Mouse (Mus musculus) spleen, embryonic (tissue): ENCODE measurements around the gene Rrbp1.

Source experiments
- CTCF ChIA-PET: fragments of 350-600 bp; sonication (Branson Sonifier 250); formaldehyde crosslinking; loops from one replicate; lab custom pipeline; 2022; lab: Charles Lee

Rrbp1 gene

GRCm38 (mm10) chr2:143955746-143956145, 55.3 kb downstream of the Rrbp1 start:
- CTCF ChIA-PET = no interaction called here

GRCm38 (mm10) chr2:143955004-143955403, 56.1 kb downstream of the Rrbp1 start:
- CTCF ChIA-PET = no interaction called here

DNA sequence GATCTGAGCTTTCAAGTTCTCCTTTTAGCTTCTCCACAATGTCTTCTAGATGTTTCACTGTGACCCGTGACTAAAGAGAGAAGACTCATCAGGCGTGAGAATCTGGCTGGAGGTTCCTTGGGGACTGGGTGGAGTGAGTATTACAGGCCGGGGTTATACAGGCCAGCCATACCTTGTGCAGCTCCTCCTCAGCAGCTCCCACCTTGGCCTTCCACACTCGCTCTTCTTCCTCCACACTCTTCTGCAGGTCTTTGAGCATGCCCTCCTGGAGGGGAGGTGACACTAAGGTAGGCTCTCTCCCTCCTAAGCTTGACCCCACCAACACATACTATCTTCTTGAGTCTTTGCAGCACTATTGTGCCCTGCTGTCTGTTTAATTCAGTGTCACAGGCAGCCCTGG, 57.1 kb downstream of the Rrbp1 start:
- CTCF ChIA-PET = no interaction called here

GRCm38 (mm10) chr2:143951546-143952315, 59.3 kb downstream of the Rrbp1 start:
- CTCF ChIA-PET = interaction anchor here (0.7 kb wide), 1 partner anchor 16 kb away, joined by 6 read pairs; no protein-coding TSS in a partner anchor

DNA sequence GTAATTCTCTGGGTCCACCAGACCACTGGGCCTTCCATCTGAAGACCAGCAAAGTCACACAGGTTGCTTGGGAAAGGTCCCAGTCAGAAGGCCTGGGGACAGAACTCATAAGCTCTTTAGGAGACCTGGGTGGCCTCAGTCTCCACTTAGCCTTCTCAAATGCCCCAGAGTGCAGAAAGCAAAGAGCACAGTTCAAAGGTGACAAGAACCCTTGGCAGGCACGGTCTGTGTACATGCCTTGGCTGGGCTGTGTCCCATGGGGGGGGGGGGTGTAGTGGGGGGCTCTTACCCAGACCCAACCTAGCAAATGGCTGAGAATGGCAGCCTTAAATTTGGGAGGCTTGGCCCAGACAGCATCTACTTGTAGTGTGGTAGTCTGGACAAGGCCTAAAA, 60.0 kb downstream of the Rrbp1 start:
- CTCF ChIA-PET = interaction anchor here (0.7 kb wide), 1 partner anchor 15 kb away, joined by 6 read pairs; no protein-coding TSS in a partner anchor

- CTCF ChIA-PET = no interaction called here
Observed at GRCm38 (mm10) chr2:143950290-143951027, 60.6 kb downstream of the Rrbp1 start.

GRCm38 (mm10) chr2:143949217-143949616, 61.8 kb downstream of the Rrbp1 start:
- CTCF ChIA-PET = no interaction called here

DNA sequence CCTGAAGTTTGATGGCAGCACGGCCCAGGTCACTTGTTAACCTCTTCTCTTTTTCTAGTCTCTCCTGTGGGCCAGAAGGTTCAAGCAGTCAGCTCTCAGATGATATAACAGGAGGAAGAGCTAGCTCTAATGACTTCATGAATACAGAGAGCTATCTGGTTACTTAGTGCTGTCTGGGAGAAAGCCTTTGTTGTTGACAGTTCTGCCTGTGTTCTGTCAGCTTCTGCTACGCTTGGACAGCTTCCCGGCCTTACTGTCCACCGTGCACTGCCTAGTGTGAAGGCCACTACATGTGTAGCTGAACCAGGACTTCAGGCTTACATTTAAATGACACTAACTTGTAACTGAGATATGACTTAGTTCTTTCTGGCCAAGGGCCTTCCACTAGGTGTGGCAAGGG, 62.6 kb downstream of the Rrbp1 start:
- CTCF ChIA-PET = no interaction called here

DNA sequence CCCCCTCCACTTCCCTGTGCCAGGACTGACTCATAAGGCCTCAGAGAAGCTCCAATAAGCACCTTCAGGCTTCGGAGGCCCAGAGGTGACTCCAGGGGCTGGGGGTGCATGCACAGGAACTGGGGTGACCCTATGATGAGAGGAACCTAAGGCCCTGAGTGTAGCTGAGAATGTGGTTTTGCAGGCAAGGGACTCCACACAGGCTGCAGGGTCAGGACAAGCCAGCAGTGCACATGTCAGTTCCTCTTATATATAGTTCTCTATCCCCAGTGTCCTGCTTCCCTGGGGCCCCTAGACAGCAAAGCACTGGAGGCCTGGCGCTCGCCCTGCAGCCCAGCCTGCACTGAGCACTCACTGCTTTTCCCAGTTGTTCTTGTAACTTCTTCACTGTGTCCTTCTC, 63.1 kb downstream of the Rrbp1 start:
- CTCF ChIA-PET = no interaction called here

DNA sequence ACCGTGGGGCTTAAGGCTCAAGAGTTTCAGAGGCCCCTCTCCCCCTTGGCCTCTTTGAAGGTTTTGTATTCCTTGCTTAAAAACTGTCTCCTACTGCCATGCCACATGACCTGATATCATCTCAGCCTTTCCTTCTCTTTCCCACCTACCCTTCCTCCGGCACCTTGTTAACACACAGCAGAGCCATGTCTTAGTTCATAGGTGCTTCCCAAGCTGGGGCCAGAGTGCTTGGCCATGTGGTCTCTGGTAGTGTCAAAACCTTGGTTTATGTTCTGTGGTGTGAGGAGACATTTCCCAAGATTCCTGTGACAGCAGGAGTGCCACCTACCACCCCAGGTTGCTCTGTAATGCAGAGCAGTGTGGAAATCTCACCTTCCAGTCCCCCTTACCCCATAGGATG, 64.7 kb downstream of the Rrbp1 start:
- CTCF ChIA-PET = no interaction called here

DNA sequence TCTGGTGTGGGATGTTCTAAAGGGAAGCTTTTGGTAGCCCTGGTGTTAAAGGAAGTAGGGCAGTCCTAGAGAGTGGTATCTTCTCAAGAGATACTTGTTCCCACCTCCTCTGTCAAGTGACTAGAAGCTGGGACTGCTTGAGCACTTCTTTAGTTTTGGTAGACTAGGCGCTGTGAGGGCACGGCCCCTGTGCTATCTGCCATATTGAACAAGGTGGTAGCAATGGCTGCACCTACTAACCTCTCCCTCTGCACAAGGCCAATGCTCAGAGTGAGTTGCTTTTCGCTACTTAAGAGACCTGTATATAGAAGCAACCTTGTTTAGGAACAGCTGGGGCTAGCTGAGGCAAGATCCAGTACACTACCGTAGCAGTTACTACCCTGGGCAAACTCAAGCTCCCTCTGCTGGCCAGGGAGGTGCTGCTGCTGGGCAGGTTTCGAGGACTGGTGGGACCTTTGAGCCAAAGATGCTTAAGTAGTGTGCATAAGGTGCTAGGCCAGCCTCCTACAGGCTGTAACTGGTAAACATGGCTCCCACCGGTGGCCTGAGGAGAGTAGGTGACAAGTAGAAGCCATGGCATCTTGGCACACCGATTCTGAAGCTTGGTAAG, 65.5 kb downstream of the Rrbp1 start:
- CTCF ChIA-PET = interaction anchor here (0.9 kb wide), 1 partner anchor 12 kb away, joined by 3 read pairs; no protein-coding TSS in a partner anchor

GRCm38 (mm10) chr2:143944796-143945195, 66.3 kb downstream of the Rrbp1 start:
- CTCF ChIA-PET = interaction anchor here (0.9 kb wide), 1 partner anchor 13 kb away, joined by 3 read pairs; no protein-coding TSS in a partner anchor

- CTCF ChIA-PET = no interaction called here
Observed at GRCm38 (mm10) chr2:143940406-143940805, 70.7 kb downstream of the Rrbp1 start.

GRCm38 (mm10) chr2:143937861-143938260, 73.2 kb downstream of the Rrbp1 start:
- CTCF ChIA-PET = interaction anchor here (0.6 kb wide), 1 partner anchor 188 kb away, joined by 6 read pairs; no protein-coding TSS in a partner anchor

DNA sequence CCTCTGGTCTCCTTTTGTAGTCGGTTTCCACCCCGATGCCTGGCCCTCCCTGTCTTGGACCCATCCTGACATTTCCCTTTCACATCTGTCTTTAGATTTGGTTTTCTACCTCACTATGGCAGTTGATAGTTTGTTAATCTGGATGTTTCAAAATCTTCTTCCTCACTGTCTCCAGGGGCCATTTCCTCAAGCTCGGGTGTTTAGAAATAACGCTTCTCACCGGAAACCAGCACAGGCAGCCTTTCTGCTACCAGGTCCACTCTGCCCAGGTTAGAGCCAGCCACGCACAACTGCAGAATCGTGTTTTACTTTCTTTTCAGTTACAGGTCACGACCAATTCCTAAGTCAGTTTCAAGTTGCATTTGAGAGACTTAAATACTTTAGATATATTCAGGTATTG, 76.6 kb downstream of the Rrbp1 start:
- CTCF ChIA-PET = no interaction called here

DNA sequence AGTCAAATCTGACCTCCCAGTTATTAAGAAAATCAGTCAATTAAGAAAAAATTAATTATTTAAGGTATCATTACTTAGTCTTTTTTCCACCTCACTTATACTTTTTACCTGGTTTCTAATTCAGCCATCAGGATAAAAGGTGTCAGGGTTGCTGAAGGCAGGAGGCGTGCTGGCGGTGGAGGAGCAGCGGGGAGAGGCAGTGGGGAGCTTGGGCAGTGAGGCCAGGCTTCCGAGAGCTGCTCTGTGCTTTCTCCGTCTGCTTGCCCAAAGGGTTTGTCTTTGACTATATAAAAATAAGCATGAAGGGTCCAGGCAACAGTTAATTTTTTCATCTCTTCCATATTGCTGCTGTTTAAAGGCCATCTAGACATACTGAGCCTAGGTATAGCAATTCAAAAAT, 77.5 kb downstream of the Rrbp1 start:
- CTCF ChIA-PET = no interaction called here

DNA sequence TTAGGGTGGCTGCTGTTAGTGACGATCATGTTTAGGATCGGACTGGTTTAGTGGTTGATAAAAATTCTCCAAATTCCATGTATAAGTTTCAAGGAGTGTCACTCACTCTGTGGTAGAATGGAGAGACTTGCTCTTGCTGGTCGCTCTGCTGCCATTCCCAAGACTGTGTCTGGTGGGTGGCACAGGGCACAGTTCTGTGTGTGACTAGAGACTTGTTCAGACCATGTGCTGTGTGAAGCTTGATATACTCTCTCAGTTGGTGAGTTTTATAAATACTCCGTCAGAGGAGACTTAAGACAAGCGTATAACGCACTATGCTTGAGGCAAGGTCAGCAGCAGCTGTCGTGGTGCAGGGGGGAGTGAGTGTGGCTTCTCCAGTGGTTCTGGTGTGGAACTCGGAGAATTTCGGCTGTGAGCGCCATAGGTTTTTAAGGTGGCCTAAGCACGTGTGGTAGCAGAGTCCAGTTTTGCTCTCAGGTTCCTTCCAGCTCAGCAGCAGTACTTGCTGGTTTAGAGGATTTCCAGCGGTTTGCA, 78.7 kb downstream of the Rrbp1 start:
- CTCF ChIA-PET = no interaction called here

GRCm38 (mm10) chr2:143929607-143930311, 81.3 kb downstream of the Rrbp1 start:
- CTCF ChIA-PET = no interaction called here

- CTCF ChIA-PET = no interaction called here
Observed at GRCm38 (mm10) chr2:143925826-143926225, 85.2 kb downstream of the Rrbp1 start.

DNA sequence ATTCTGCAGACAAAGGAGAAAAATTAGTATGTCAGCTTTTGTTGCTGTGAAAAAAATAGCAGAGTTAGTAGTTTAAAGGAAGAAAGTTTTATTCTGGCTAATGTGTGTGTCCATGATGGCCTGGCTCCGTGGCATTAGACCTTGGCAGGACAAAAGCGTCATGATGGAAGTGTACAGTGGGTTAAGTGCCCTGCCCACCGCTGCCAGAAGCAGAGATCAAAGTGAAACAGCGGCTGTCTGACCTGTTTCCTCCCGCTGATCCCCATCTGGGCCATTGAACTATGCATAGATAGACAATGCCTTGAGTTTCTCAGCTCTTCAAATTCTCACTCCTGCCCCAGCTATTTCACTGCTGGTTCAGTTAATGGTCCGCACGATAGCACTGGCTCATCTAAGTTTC, 87.0 kb downstream of the Rrbp1 start:
- CTCF ChIA-PET = no interaction called here

GRCm38 (mm10) chr2:143918831-143919502, 92.1 kb downstream of the Rrbp1 start:
- CTCF ChIA-PET = no interaction called here
